Mouse (Mus musculus) left cerebral cortex, postnatal 4 days (tissue): ENCODE data around the gene Wnt9b. TPM values are rescaled to one million over a fixed set of nuclear protein-coding genes. Genes with fewer than 3 reads are reported as not detected.

Experiments
- DNase-seq: peaks from one replicate; pipeline ENCODE4 v3.0.0-alpha.2; 2022
- intact Hi-C: fragments of 180-260 bp; cut with DNase I; formaldehyde crosslinking; loops from one replicate; pipeline ENCODE4 v1.15.1; 2025
- total RNA-seq, 2 experiments: library from RNA; stranded (reverse); gene quantifications; 2 replicates each; pipeline ENCODE4 v1.2.3; 2021

The Wnt9b gene
- total RNA-seq, 2 experiments from 2014 or later: not detected

- no peak for DNase-seq
- intact Hi-C loops: no loop called here
Measured at GRCm38 (mm10) chr11:103732306-103732705, 17.3 kb downstream of the Wnt9b start.

DNA sequence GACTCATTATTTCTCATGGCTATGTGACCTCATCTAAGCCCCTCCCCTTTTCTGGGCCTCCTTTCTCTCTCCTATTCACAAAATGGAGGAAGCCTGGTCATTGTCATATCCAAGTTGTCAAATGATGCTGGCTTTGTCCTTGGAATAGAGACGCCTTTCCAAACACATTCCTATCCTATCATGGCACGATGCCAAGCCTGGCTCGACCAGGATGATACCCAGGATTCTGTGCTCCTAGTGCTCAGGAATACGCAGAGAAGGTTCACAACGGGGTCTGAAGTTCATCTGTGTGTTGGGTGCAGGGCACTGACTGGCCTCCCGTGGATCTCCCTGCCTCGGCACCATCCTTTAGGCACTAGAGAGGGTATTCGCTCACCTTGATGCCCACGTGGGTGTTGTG lies 18.0 kb downstream of the Wnt9b start:
- intact Hi-C loops: no loop called here
- DNase-seq: no peak

GRCm38 (mm10) chr11:103729282-103729985 lies 20.2 kb downstream of the Wnt9b start:
- intact Hi-C loops: no loop called here
- no peak for DNase-seq

GRCm38 (mm10) chr11:103724331-103724771 lies 25.3 kb downstream of the Wnt9b start:
- intact Hi-C loops: no loop called here
- no peak for DNase-seq

- DNase-seq: peak; percentile 58
Measured at GRCm38 (mm10) chr11:103722040-103722481, 27.6 kb downstream of the Wnt9b start.

DNA sequence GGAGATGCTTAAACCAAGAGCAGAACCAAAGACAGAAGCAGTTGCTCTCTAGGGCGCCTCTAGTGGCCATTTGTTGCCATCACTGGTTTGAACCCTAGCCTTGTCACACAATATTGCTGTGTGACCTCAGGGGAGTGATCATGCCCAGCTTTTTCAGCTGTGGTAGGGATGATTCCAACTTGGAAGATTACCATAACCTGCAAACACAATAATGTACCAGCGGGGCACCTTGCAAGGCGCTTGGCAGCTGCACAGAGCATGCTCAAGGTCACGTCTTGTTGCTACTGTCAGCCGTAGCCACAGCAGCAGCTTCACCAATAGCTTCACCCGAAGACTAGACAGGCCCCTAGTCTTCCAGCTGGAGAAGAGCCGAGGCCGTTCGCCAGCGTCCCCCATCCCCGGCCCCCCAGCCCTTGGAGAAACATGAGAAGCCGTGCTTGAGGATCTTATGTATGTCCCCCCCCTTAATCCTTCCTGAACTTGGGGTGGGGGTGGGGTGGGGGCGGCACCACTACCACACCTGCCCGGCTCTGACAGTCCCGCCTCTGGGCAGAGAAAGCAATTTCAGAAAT lies 28.1 kb downstream of the Wnt9b start:
- intact Hi-C loops: no loop called here
- DNase-seq: peak; percentile 70

More at GRCm38 (mm10) chr11:103722040-103722481, 27.6 kb downstream of the Wnt9b start:
- intact Hi-C loops: no loop called here

- intact Hi-C loops: no loop called here
- peak; percentile 53 for DNase-seq
Measured at GRCm38 (mm10) chr11:103719436-103719835, 30.2 kb downstream of the Wnt9b start.

DNA sequence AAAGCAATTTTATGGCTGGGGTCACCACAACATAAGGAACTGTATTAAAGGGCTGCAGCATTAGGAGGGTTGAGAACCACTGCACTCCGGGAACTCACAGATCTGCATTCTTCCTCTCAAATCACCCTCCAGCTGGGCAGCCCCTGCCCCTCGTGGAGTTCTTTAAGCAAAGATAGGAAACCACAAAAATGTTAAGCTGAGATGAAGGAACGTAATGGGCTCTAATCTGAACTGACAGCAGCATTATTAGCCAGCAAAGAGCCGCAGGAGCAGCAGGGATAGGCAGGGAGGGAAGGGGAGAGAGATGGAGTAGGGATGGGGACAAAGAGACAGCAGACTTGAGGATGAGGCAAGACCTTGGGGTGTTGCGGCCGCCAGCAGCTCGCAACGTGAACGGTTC lies 32.6 kb downstream of the Wnt9b start:
- no peak for DNase-seq
- intact Hi-C loops: no loop called here

GRCm38 (mm10) chr11:103714074-103714473 lies 35.5 kb downstream of the Wnt9b start:
- intact Hi-C loops: no loop called here
- no peak for DNase-seq

GRCm38 (mm10) chr11:103711851-103712587 lies 37.6 kb downstream of the Wnt9b start:
- intact Hi-C loops: no loop called here
- DNase-seq: no peak

DNA sequence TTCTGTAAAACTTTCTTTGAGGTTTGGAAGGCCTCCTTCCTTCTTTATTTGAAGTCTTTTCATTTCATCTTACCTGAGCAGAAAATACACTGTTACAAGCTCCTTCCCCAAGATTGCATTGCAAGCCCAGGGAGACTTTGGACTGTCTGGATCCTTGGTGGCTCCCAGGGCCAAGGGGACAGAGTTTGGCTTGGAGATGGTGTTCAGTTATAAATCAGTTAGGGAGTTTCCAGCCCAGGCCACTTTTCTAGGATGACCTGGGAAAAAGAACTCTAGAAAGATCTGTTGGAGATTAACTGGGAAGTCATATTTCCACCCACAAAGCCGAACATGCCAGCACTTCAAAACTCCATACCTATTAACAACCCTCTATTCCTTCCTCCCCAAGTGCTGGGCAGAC lies 39.6 kb downstream of the Wnt9b start:
- intact Hi-C loops: no loop called here
- no peak for DNase-seq

DNA sequence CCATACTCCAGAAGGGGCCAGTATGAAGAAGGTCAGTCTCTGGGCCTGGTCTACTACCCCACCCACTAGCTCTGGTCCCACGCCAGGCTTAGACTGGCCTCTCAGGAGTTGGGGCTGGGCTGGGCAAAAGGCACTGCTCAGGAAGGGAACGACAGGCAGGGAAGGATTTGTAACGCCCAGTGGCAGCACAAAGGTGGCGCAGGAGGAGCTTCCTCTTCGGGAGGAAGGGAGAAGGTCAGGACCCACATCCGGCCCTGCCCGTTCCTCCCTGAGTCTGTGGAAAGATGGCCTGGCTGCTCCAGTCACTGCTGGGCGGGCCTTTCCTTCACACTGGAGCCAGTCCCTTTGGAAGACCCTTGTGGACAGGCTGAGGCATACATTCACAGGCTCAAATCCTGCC lies 42.6 kb downstream of the Wnt9b start:
- intact Hi-C loops: no loop called here
- no peak for DNase-seq

- no peak for DNase-seq
- intact Hi-C loops: no loop called here
Measured at GRCm38 (mm10) chr11:103698226-103698625, 51.4 kb downstream of the Wnt9b start.

- intact Hi-C loops: no loop called here
- peak; percentile 89 for DNase-seq
Measured at GRCm38 (mm10) chr11:103697565-103698176, 52.0 kb downstream of the Wnt9b start, which contains the start of gene Gosr2. TSS of gene Gosr2 (minus strand) at chr11:103697898.

- intact Hi-C loops: no loop called here
- no peak for DNase-seq
Measured at GRCm38 (mm10) chr11:103696851-103697564, 52.6 kb downstream of the Wnt9b start.

GRCm38 (mm10) chr11:103693241-103693640 lies 56.4 kb downstream of the Wnt9b start:
- intact Hi-C loops: no loop called here
- peak; percentile 41 for DNase-seq

- intact Hi-C loops: no loop called here
- no peak for DNase-seq
Measured at GRCm38 (mm10) chr11:103691036-103691435, 58.6 kb downstream of the Wnt9b start.

DNA sequence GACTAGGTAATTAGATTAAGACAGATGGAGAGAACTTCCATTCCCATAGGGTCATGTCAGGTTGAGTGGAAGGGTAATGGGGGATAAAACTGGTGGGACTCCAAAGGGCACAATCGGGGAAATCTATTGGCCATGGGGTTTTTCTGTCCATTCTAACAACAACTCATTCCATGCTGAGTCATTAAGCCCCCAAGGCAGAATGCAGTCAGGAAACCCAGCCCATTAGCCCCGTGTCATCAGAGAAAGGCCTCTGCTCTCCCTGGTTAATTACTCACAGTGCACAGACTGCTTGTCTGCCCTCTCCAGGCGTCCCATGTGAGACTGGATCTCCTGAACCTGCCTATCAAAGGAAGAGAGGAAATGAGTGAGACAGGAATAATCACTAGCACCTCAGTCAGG lies 60.6 kb downstream of the Wnt9b start:
- DNase-seq: no peak
- intact Hi-C loops: no loop called here

DNA sequence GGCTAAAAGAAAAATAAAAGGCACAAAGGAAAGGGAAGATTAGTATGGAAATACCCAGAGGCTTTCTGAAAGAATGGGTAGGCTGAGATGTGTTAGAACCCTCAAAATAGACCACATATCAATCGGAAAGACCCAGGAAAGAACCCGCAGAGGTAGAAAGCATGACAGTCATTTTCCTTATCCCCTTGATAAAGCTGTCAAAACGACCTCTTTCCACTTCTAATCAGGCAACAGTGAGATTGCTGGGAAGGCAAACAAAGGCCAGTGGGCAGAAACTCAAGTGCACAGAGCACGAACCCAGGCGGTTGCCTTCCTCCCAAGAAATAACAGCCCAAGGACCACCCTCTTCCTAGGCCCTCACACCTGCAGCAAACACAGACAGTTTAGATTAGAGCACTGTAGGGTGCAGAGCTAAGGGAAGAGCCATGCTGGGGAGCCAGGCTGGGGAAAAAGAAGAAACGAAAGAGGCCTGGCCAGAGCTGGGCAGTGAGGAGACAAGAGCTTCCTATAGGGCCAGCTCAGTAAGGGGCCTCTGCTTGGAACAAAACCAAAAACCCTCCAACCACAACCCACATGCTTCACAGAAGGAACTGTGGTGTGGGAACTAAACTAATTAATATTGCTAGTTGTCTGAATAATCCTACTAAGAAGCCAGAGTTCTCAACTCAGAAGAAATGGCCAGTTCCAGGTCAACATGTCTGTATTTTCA lies 61.2 kb downstream of the Wnt9b start:
- intact Hi-C loops: no loop called here
- no peak for DNase-seq

DNA sequence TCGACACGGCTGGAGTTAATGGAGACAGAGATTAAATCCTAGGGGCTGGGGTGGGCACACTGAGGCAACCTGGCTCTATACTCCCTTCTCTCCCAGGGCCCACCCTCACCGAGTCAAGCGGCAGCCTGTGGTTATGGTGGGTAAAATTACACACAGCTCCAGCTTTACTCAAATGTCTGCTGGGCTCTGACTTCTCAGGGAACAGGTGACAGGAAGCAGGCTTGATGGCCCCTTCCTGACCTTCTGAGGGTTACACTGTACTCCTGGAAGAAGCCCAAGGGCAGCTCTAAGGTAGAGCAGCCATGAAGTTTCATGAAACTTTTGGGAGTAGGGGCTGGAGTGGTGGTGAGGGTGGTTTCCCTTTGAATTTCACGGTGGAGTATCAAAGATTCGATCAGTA lies 62.9 kb downstream of the Wnt9b start:
- intact Hi-C loops: no loop called here
- no peak for DNase-seq
